Mouse (Mus musculus): ENCODE data around the gene Lix1l. TPM values are rescaled to one million over a fixed set of nuclear protein-coding genes. Genes with fewer than 3 reads are reported as not detected.
"Not testable (repeated sequence)": the region's sequence is repeated elsewhere in the genome, so short reads cannot be mapped to it uniquely, and the experiment has no call there.

Lix1l gene
- polyA plus RNA-seq, 1 experiment: 30.2 TPM

DNA sequence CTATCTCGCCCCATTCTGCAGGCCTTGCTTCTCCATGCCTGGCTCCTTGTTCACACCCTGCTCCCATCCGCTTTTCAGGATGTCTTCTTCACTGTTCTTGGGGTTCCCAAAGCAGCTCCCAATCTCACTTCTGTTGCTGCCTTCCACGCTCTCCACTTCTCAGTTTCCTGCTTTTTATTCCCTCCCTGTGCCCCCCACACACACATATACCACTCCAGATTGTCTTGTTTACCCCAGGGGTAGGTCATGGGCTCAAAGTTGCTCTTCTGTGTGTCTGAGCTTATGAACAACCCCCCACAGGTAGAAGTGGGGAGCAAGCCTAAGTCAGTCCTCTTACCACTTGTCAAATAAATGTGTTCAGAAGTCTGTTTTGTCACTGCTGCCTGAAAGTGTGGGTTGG, 1.5 kb upstream of the Lix1l start:
- Histone ChIP-seq H3K27me3 (ENCODE audit: control insufficient read depth, insufficient read depth, insufficient read length) (no peaks in the 10 kb centered on the region), H3ac (ENCODE audit: control insufficient read depth, insufficient read length) (no peak overlapping the region), H3K36me3 (ENCODE audit: control insufficient read depth, insufficient read depth) (peaks cover 6% of the 10 kb centered on the region), H3K4me3 (no peak overlapping the region), H3K79me2 (ENCODE audit: control insufficient read depth, insufficient read depth) (peaks cover 31% of the 10 kb centered on the region), H3K4me2 (ENCODE audit: low read depth) (no peak overlapping the region)
- TF ChIP-seq MYOG (IDR thresholded peaks at IDR 0.05; ENCODE audit: control insufficient read depth in 1 of 3, insufficient read depth in 1 of 3, insufficient read length in 2 of 3, low read depth in 2 of 3): no peak
- no peak for TF ChIP-seq MAX (IDR thresholded peaks at IDR 0.05; ENCODE audit: low read depth)
- TF ChIP-seq SRF (IDR thresholded peaks at IDR 0.05; ENCODE audit: control insufficient read depth, insufficient read length, low read depth): no peak

DNA sequence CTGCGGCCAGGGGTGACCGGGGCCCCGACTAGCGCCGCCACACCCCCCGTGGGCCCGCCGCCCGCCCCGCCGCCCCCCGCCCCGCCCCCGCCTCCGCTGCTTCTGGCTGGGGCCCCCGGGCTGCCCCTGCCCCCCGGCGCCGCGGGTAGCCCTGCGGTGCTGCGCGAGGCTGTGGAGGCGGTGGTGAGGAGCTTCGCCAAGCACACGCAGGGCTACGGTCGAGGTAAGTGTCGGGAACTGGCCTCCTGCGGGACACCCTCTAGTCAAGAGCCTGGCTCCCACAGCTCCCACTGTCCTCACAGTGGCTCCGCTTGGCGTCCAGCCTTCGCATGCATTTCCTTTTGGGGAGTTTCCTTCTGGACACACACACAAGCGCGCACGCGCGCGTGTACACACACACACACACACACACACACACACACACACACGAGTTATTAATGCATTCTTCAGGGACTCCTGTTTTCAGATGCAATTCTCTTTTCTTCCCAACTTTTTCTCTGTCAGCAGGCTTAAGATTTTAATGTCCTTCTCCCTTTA, 370 bp downstream of the Lix1l start:
- H3K27me3 ChIP-seq (ENCODE audit: control insufficient read depth, insufficient read depth, insufficient read length): no peaks in the 10 kb centered on the region
- H3K4me3 ChIP-seq: peak overlapping the region; percentile 48
- peaks cover 46% of the 10 kb centered on the region for H3K79me2 ChIP-seq (ENCODE audit: control insufficient read depth, insufficient read depth)
- peak overlapping the region; percentile 80 for H3ac ChIP-seq (ENCODE audit: control insufficient read depth, insufficient read length)
- H3K4me2 ChIP-seq (ENCODE audit: low read depth): peak overlapping the region; percentile 98
- TF ChIP-seq POLR2AphosphoS2 (IDR thresholded peaks at IDR 0.05; ENCODE audit: insufficient read length, low read depth) (peak; percentile 48), SRF (IDR thresholded peaks at IDR 0.05; ENCODE audit: control insufficient read depth, insufficient read length, low read depth) (peak; percentile 96), MAX (IDR thresholded peaks at IDR 0.05; ENCODE audit: low read depth) (no peak), POLR2A (IDR thresholded peaks at IDR 0.05; ENCODE audit: insufficient read length, low read depth) (peak; percentile 44)
- peaks cover 6% of the 10 kb centered on the region for H3K36me3 ChIP-seq (ENCODE audit: control insufficient read depth, insufficient read depth)

DNA sequence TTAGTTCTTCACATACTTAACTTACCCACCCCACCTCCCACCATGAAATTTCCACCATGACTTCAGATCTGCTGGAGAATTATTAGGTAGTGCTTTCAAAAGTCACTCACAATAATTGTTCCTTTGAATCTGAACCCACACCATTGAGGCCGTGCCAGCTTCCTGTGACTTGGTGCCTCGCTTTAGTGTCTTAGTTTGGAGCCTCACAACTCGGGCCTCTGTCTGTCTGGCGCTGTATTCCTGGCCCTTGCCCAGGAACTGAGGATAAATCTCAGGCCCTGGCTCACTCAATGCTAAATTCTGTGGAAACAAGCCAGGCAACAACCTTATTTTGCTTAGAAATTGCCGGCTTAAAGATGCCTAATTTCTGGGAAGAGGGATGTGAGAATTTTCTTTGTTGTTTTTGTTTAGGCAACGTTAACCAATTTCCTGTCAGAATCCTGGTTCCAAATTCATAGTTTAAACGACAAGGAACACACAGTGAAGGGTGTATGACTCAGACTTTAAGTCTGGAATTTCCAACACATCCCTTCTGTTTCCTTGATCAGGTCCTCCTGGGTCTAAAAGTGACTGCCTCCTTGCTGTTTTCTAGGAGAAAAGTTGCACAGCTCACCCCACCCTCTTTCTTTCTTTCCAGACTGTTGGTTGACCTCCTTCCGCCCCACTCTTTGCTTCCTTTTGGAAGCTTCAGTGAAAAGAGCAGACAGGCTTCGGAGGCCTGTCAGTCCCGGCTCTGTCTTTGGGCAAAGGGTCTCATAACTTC, 1.2 kb downstream of the Lix1l start:
- peak overlapping the region; percentile 48 for H3K4me3 ChIP-seq
- H3K4me2 ChIP-seq (ENCODE audit: low read depth): peak overlapping the region; percentile 98
- no peaks in the 10 kb centered on the region for H3K27me3 ChIP-seq (ENCODE audit: control insufficient read depth, insufficient read depth, insufficient read length)
- no peak for TF ChIP-seq MYOD1 (IDR thresholded peaks at IDR 0.05; ENCODE audit: control insufficient read depth in 1 of 3, insufficient read length in 2 of 3, low read depth in 2 of 3)
- no peak for TF ChIP-seq POLR2A (IDR thresholded peaks at IDR 0.05; ENCODE audit: insufficient read length, low read depth)
- no peak for TF ChIP-seq SRF (IDR thresholded peaks at IDR 0.05; ENCODE audit: control insufficient read depth, insufficient read length, low read depth)
- TF ChIP-seq POLR2AphosphoS2 (IDR thresholded peaks at IDR 0.05; ENCODE audit: insufficient read length, low read depth): no peak
- no peak for TF ChIP-seq E2F4 (IDR thresholded peaks at IDR 0.05; ENCODE audit: insufficient read depth)
- no peak for TF ChIP-seq TCF12 (IDR thresholded peaks at IDR 0.05; ENCODE audit: insufficient read depth, poor library complexity, severe bottlenecking)
- TF ChIP-seq REST (IDR thresholded peaks at IDR 0.05; ENCODE audit: insufficient read depth, insufficient read length): no peak
- no peak for TF ChIP-seq TCF3 (IDR thresholded peaks at IDR 0.05; ENCODE audit: insufficient read length, low read depth)
- TF ChIP-seq MAX (IDR thresholded peaks at IDR 0.05; ENCODE audit: low read depth): no peak
- TF ChIP-seq CEBPB (IDR thresholded peaks at IDR 0.05; ENCODE audit: insufficient read depth, poor library complexity, severe bottlenecking): no peak
- peak overlapping the region; percentile 80 for H3ac ChIP-seq (ENCODE audit: control insufficient read depth, insufficient read length)
- H3K36me3 ChIP-seq (ENCODE audit: control insufficient read depth, insufficient read depth): peaks cover 10% of the 10 kb centered on the region
- H3K79me2 ChIP-seq (ENCODE audit: control insufficient read depth, insufficient read depth): peaks cover 54% of the 10 kb centered on the region

DNA sequence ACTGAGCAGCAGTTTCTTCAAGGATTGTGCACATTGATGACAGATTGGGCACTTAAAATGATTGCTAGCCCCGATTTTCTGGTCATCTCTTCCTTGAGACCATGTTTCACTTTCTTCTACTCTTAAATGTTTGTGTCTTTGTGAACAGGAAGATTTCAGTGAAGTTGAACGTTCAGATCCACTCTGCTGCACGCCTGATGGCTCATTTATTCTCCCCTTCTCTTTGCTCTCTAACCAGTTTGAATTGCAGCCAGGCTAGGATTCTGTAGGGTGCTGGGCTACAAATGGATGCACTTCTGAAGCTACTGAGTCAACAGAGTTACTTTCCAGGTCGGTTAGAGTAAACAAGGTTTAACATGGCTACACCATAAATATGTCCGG, 1.7 kb downstream of the Lix1l start:
- peaks cover 16% of the 10 kb centered on the region for H3K36me3 ChIP-seq (ENCODE audit: control insufficient read depth, insufficient read depth)
- H3ac ChIP-seq (ENCODE audit: control insufficient read depth, insufficient read length): no peak overlapping the region
- TF ChIP-seq SRF (IDR thresholded peaks at IDR 0.05; ENCODE audit: control insufficient read depth, insufficient read length, low read depth): no peak
- H3K79me2 ChIP-seq (ENCODE audit: control insufficient read depth, insufficient read depth): peaks cover 56% of the 10 kb centered on the region
- peak overlapping the region; percentile 98 for H3K4me2 ChIP-seq (ENCODE audit: low read depth)
- H3K4me3 ChIP-seq: peak overlapping the region; percentile 48
- H3K27me3 ChIP-seq (ENCODE audit: control insufficient read depth, insufficient read depth, insufficient read length): no peaks in the 10 kb centered on the region

DNA sequence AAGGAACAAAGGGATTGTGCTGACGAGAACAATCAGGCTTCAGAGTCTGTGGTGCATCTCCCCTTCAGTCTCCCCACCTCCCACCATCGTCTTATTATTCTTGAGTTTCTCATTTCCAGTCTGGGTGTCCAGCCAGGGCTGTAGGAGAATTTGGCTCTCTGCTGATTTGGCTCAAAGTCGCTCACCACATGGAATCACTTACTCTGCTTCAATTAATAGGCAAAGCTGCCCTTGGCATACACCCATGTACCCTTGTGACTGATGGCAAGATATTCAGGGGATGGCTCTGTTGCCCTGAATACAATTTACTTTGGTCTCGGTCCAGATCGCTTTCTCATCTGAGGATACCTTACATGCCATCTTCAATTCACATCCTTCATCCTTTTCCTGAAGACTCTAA, 2.4 kb downstream of the Lix1l start:
- Histone ChIP-seq H3K36me3 (ENCODE audit: control insufficient read depth, insufficient read depth) (peaks cover 17% of the 10 kb centered on the region), H3K79me2 (ENCODE audit: control insufficient read depth, insufficient read depth) (peaks cover 61% of the 10 kb centered on the region), H3ac (ENCODE audit: control insufficient read depth, insufficient read length) (no peak overlapping the region), H3K4me3 (no peak overlapping the region), H3K27me3 (ENCODE audit: control insufficient read depth, insufficient read depth, insufficient read length) (no peaks in the 10 kb centered on the region), H3K4me2 (ENCODE audit: low read depth) (peak overlapping the region; percentile 98)
- TF ChIP-seq MYOG (IDR thresholded peaks at IDR 0.05; ENCODE audit: control insufficient read depth in 1 of 3, insufficient read depth in 1 of 3, insufficient read length in 2 of 3, low read depth in 2 of 3) (no peak), POLR2A (IDR thresholded peaks at IDR 0.05; ENCODE audit: insufficient read length, low read depth) (no peak), REST (IDR thresholded peaks at IDR 0.05; ENCODE audit: insufficient read depth, insufficient read length) (no peak), CEBPB (IDR thresholded peaks at IDR 0.05; ENCODE audit: insufficient read depth, poor library complexity, severe bottlenecking) (no peak), TCF3 (IDR thresholded peaks at IDR 0.05; ENCODE audit: insufficient read length, low read depth) (no peak)

DNA sequence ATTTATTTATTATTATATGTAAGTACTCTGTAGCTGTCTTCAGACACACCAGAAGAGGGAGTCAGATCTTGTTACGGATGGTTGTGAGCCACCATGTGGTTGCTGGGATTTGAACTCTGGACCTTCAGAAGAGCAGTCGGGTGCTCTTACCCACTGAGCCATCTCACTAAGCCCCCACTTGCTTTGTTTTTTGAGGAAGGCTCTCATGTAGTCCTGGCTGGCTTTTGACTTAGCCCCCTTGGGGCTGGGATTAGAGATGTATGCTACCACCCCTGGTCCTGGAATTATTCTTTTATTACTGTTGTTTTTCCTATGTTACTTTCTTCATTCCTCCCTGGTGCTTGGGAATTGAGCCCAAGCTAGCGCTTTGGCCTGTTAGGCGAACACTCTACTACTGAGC, 5.1 kb downstream of the Lix1l start:
- not testable (repeated sequence) for H3K27me3 ChIP-seq (ENCODE audit: control insufficient read depth, insufficient read depth, insufficient read length); H3K4me3 ChIP-seq; H3ac ChIP-seq (ENCODE audit: control insufficient read depth, insufficient read length); H3K4me2 ChIP-seq (ENCODE audit: low read depth)
- peaks cover 17% of the 10 kb centered on the region for H3K36me3 ChIP-seq (ENCODE audit: control insufficient read depth, insufficient read depth)
- peaks cover 77% of the 10 kb centered on the region for H3K79me2 ChIP-seq (ENCODE audit: control insufficient read depth, insufficient read depth)

Data from myocyte (in vitro differentiated cells).